ENCODE assay signal across 15 mouse cellular contexts in genomic region chr19:41346099-41346850, GRCm38 (mm10). TPM values are rescaled to one million over a fixed set of nuclear protein-coding genes. Genes with fewer than 3 reads are reported as not detected.
DNase-seq lines count a peak whose midpoint lies in the region; ATAC-seq and TF ChIP-seq lines count a peak whose summit lies in the region.
"Had no signal": no experiment of that assay in that cellular context is flagged by ENCODE, and none has a peak within 500 bp of the region (broad histone marks: within the 10 kb centered on the region; RNA-seq: fewer than 3 reads in every experiment).

No protein-coding gene starts in this region.

- 0 out of 2 replicates have a peak overlapping the region, but pooled peaks have one; percentile 5 for H3K27ac ChIP-seq in hindbrain, embryonic 10.5 days
- H3K27ac ChIP-seq in hindbrain, embryonic 16.5 days (ENCODE audit: low read depth, low read length) = no peak overlapping the region
- H3K27ac ChIP-seq in lung, embryonic 14.5 days (ENCODE audit: low read depth) = no peak overlapping the region
- peak overlapping the region; percentile 78 for H3K27ac ChIP-seq in liver, embryonic 16.5 days (ENCODE audit: low read length)
- H3K27ac ChIP-seq: forebrain, embryonic 15.5 days had no signal

- H3K9me3 ChIP-seq in hindbrain, embryonic 10.5 days = no peaks in the 10 kb centered on the region
- no peaks in the 10 kb centered on the region for H3K9me3 ChIP-seq in hindbrain, embryonic 16.5 days (ENCODE audit: control insufficient read depth, low read length)
- no peaks in the 10 kb centered on the region for H3K9me3 ChIP-seq in lung, embryonic 14.5 days (ENCODE audit: low read depth, low read length)
- H3K9me3 ChIP-seq in liver, embryonic 16.5 days (replicated peaks; ENCODE audit: control insufficient read depth, low read length) = no peaks in the 10 kb centered on the region
- H3K9me3 ChIP-seq: forebrain, embryonic 15.5 days; limb, embryonic 13.5 days; megakaryocyte, embryonic 14.5 days had no signal

- DNase-seq in hindbrain, embryonic 10.5 days (ENCODE audit: low spot score) = no peak
- DNase-seq in lung, embryonic 14.5 days = peak; percentile 28
- no peak for DNase-seq in lung, adult 18-20 months
- DNase-seq in Muller cell, postnatal 12 days (ENCODE audit: inconsistent ontology term) = peak; percentile 63
- no peak for DNase-seq in gastrocnemius, postnatal 36 days
- no peak for DNase-seq in frontal cortex, postnatal 25 days (ENCODE audit: low spot score in 2 of 2)
- DNase-seq: cerebellum, adult 9-11 months had no signal

- no peak for TF ChIP-seq CTCF in lung, embryonic 14.5 days (IDR thresholded peaks at IDR 0.05; ENCODE audit: low read depth)

- H3K27me3 ChIP-seq in hindbrain, embryonic 10.5 days (ENCODE audit: insufficient read depth, poor library complexity, severe bottlenecking) = no peaks in the 10 kb centered on the region
- H3K27me3 ChIP-seq in hindbrain, embryonic 16.5 days (replicated peaks; ENCODE audit: control insufficient read depth, insufficient read depth, low read length) = no peaks in the 10 kb centered on the region
- H3K27me3 ChIP-seq in lung, embryonic 14.5 days (ENCODE audit: insufficient read depth, low read length) = no peaks in the 10 kb centered on the region
- H3K27me3 ChIP-seq in liver, embryonic 16.5 days (ENCODE audit: control insufficient read depth, insufficient read depth, low read depth, low read length) = no peaks in the 10 kb centered on the region
- H3K27me3 ChIP-seq: forebrain, embryonic 15.5 days; limb, embryonic 13.5 days; megakaryocyte, embryonic 14.5 days; Patski had no signal

- intact Hi-C loops in gastrocnemius, postnatal 36 days (cut with DNase I) = no loop called here

- H3K9ac ChIP-seq in hindbrain, embryonic 16.5 days (ENCODE audit: low read depth, low read length) = no peak overlapping the region
- no peak overlapping the region for H3K9ac ChIP-seq in lung, embryonic 14.5 days
- no peak overlapping the region for H3K9ac ChIP-seq in liver, embryonic 16.5 days (ENCODE audit: low read depth, low read length)
- H3K9ac ChIP-seq: forebrain, embryonic 15.5 days; limb, embryonic 13.5 days had no signal

- no peak for ATAC-seq in hindbrain, embryonic 16.5 days
- no peak for ATAC-seq in lung, embryonic 14.5 days (ENCODE audit: insufficient read depth)
- ATAC-seq in liver, embryonic 16.5 days (ENCODE audit: low read depth) = peak; percentile 42
- ATAC-seq: forebrain, embryonic 15.5 days; midbrain, embryonic 16.5 days; Patski had no signal

- 64% methylated on average over 11 of the region's 11 CpGs for WGBS in hindbrain, embryonic 10.5 days
- 44% methylated on average over 11 of the region's 11 CpGs for WGBS in hindbrain, embryonic 16.5 days
- 55% methylated on average over 11 of the region's 11 CpGs for WGBS in lung, embryonic 14.5 days
- WGBS in liver, embryonic 16.5 days (ENCODE audit: insufficient replicate concordance) = 61% methylated on average over 11 of the region's 11 CpGs

- H3K36me3 ChIP-seq in hindbrain, embryonic 10.5 days = no peaks in the 10 kb centered on the region
- H3K36me3 ChIP-seq in hindbrain, embryonic 16.5 days (ENCODE audit: control insufficient read depth, insufficient read depth, low read length) = no peaks in the 10 kb centered on the region
- H3K36me3 ChIP-seq in lung, embryonic 14.5 days (ENCODE audit: insufficient read depth) = no peaks in the 10 kb centered on the region
- H3K36me3 ChIP-seq in liver, embryonic 16.5 days (ENCODE audit: control insufficient read depth, insufficient read depth) = no peaks in the 10 kb centered on the region
- H3K36me3 ChIP-seq: forebrain, embryonic 15.5 days; limb, embryonic 13.5 days had no signal

- no peak overlapping the region for H3K4me2 ChIP-seq in hindbrain, embryonic 16.5 days (ENCODE audit: low read length)
- H3K4me2 ChIP-seq in lung, embryonic 14.5 days = no peak overlapping the region
- 0 out of 2 replicates have a peak overlapping the region, but pooled peaks have one; percentile 0 for H3K4me2 ChIP-seq in liver, embryonic 16.5 days (ENCODE audit: low read depth, low read length)
- H3K4me2 ChIP-seq: forebrain, embryonic 15.5 days; heart, embryonic 11.5 days; limb, embryonic 13.5 days had no signal

- H3K4me3 ChIP-seq in hindbrain, embryonic 10.5 days = no peak overlapping the region
- no peak overlapping the region for H3K4me3 ChIP-seq in hindbrain, embryonic 16.5 days (ENCODE audit: low read length)
- H3K4me3 ChIP-seq in lung, embryonic 14.5 days (ENCODE audit: low read depth, low read length) = no peak overlapping the region
- no peak overlapping the region for H3K4me3 ChIP-seq in liver, embryonic 16.5 days (ENCODE audit: low read depth, low read length)
- H3K4me3 ChIP-seq: forebrain, embryonic 15.5 days; limb, embryonic 13.5 days had no signal

- peaks cover 25% of the 10 kb centered on the region for H3K4me1 ChIP-seq in hindbrain, embryonic 10.5 days (replicated peaks)
- peaks cover 8% of the 10 kb centered on the region for H3K4me1 ChIP-seq in hindbrain, embryonic 16.5 days (ENCODE audit: control insufficient read depth, insufficient read depth, low read depth, low read length)
- peaks cover 4% of the 10 kb centered on the region; the same call in 1 of the 2 replicates for H3K4me1 ChIP-seq in lung, embryonic 14.5 days (ENCODE audit: insufficient read depth)
- H3K4me1 ChIP-seq in liver, embryonic 16.5 days (ENCODE audit: control insufficient read depth, low read depth, low read length) = peaks cover 21% of the 10 kb centered on the region

RNA-seq across cellular contexts. Expression of gene Pik3ap1, which starts 38.6 kb away (rescaled TPM):
- 3.1 and 3.3 TPM in 2 replicates for polyA plus RNA-seq in hindbrain, embryonic 10.5 days (2016; fragmentation: Nextera tagmentation; extraction: Ambion mirVana)
- 2.3 and 2.5 TPM in 2 replicates for polyA plus RNA-seq in hindbrain, embryonic 16.5 days (2015; fragmentation: Nextera tagmentation; extraction: Ambion mirVana)
- 2.7 TPM in 2 replicates for polyA plus RNA-seq in lung, embryonic 14.5 days (2014; fragmentation: Nextera tagmentation; extraction: Ambion mirVana)
- 14.9 and 17.9 TPM in 2 replicates for polyA plus RNA-seq in liver, embryonic 16.5 days (2015; fragmentation: Nextera tagmentation; extraction: Ambion mirVana)
- under 1 TPM; 0.61 to 0.69 TPM for total RNA-seq in gastrocnemius, postnatal 36 days (2021)

Comparison
In these comparisons a context has a peak if more than half of its experiments do, and no peak if none do; other contexts are left out.
1. DNase-seq: peak in lung, embryonic 14.5 days (single experiment) and Muller cell, postnatal 12 days (single experiment); none in hindbrain, embryonic 10.5 days (single experiment), lung, adult 18-20 months (0 of 2), gastrocnemius, postnatal 36 days (0 of 2) and frontal cortex, postnatal 25 days (0 of 2).
2. H3K27ac ChIP-seq: peak in hindbrain, embryonic 10.5 days (single experiment) and liver, embryonic 16.5 days (single experiment); none in hindbrain, embryonic 16.5 days (single experiment) and lung, embryonic 14.5 days (single experiment).